Mouse (Mus musculus): Measurements from ENCODE around the gene Treh. TPM values are rescaled to one million over a fixed set of nuclear protein-coding genes. Genes with fewer than 3 reads are reported as not detected.

Treh gene
- total RNA-seq, 2 experiments from 2014 or later, result 0.16 TPM; not detected in 1

- intact Hi-C loops (cut with DNase I), result loop anchor here (5.0 kb wide), 1 partner anchor 40 kb away; no protein-coding TSS in a partner anchor
- H3K4me3 ChIP-seq, result no peak overlapping the region
- no peak for DNase-seq (ENCODE audit: extremely low spot score in 1 of 2, low spot score in 2 of 2)
- TF ChIP-seq CTCF (IDR thresholded peaks at IDR 0.05), result no peak; the same call in 1 of the 2 replicates
- H3K27ac ChIP-seq, result no peak overlapping the region
Measured at GRCm38 (mm10) chr9:44732130-44732549, 59.1 kb downstream of the Treh start.

- no peak for TF ChIP-seq CTCF (IDR thresholded peaks at IDR 0.05)
- intact Hi-C loops (cut with DNase I), result loop anchor here (5.0 kb wide), 1 partner anchor 41 kb away; no protein-coding TSS in a partner anchor
- H3K27ac ChIP-seq, result peak overlapping the region; percentile 81
- DNase-seq (ENCODE audit: extremely low spot score in 1 of 2, low spot score in 2 of 2), result no peak
- H3K4me3 ChIP-seq, result peak overlapping the region; percentile 62
Measured at GRCm38 (mm10) chr9:44732921-44733530, 60.0 kb downstream of the Treh start.

- intact Hi-C loops (cut with DNase I), result loop anchor here (1.0 to 5.0 kb wide), 2 partner anchors 42 to 79 kb away; no protein-coding TSS in a partner anchor
- peak in 1 of 2 experiments; percentile 60 for DNase-seq (ENCODE audit: extremely low spot score in 1 of 2, low spot score in 2 of 2)
- Histone ChIP-seq H3K4me3 (peak overlapping the region; percentile 62), H3K27ac (peak overlapping the region; percentile 81)
- TF ChIP-seq CTCF (IDR thresholded peaks at IDR 0.05), result no peak
Measured at GRCm38 (mm10) chr9:44733671-44734523, 60.9 kb downstream of the Treh start.

- Histone ChIP-seq H3K4me3 (peak within 1 kb of the TSS; percentile 62), H3K27ac (peak within 1 kb of the TSS; percentile 81)
- peak; percentile 46 for TF ChIP-seq CTCF (IDR thresholded peaks at IDR 0.05)
- DNase-seq (ENCODE audit: extremely low spot score in 1 of 2, low spot score in 2 of 2), result peak in 1 of 2 experiments; percentile 55
- intact Hi-C loops (cut with DNase I), result loop anchor here (1.0 to 5.0 kb wide), 2 partner anchors 43 to 80 kb away; no protein-coding TSS in a partner anchor
Measured at GRCm38 (mm10) chr9:44734524-44735494, 61.8 kb downstream of the Treh start, which contains the start of gene Phldb1. Gene Phldb1, minus strand, starts transcription at chr9:44735198.

GRCm38 (mm10) chr9:44735886-44736285, 62.9 kb downstream of the Treh start:
- intact Hi-C loops (cut with DNase I), result no loop called here
- DNase-seq (ENCODE audit: extremely low spot score in 1 of 2, low spot score in 2 of 2), result no peak
- no peak for TF ChIP-seq CTCF (IDR thresholded peaks at IDR 0.05)
- no peak overlapping the region for H3K4me3 ChIP-seq
- H3K27ac ChIP-seq, result peak overlapping the region; percentile 61; the same call in 1 of the 2 replicates

Other genes with a start within 250 kb of the Treh start
- not detected for gene Foxr1, start 232.1 kb upstream of the Treh start, total RNA-seq (2021)
- not detected for gene Upk2, start 218.3 kb upstream of the Treh start, total RNA-seq (2021)
- 10 to 100 TPM; 58.6 to 63.4 TPM for gene Bcl9l, start 190.4 kb upstream of the Treh start, total RNA-seq (2021)
- gene Cxcr5, start 111.4 kb upstream of the Treh start, total RNA-seq (2021), result not detected
- gene Ddx6, start 68.3 kb upstream of the Treh start, total RNA-seq (2021), result 100 to 1,000 TPM; 145 to 148 TPM
- 10 to 100 TPM; 62.0 to 75.6 TPM for gene Phldb1, start 62.0 kb downstream of the Treh start, total RNA-seq (2021)
- 100 to 1,000 TPM in 1 of 2 experiments, 10 to 100 TPM in 1; 78.3 to 102 TPM for gene Arcn1, start 94.6 kb downstream of the Treh start, total RNA-seq (2021)
- 10 to 100 TPM; 60.7 to 67.5 TPM for gene Ift46, start 94.7 kb downstream of the Treh start, total RNA-seq (2021)
- gene Tmem25, start 126.1 kb downstream of the Treh start, total RNA-seq (2021), result 10 to 100 TPM; 54.4 to 62.8 TPM
- 1 to 10 TPM in 1 of 2 experiments, under 1 TPM in 1; 0.54 to 1.1 TPM for gene Ttc36, start 129.8 kb downstream of the Treh start, total RNA-seq (2021)
- 10 to 100 TPM; 81.5 to 97.4 TPM for gene Kmt2a, start 208.1 kb downstream of the Treh start, total RNA-seq (2021)
- 100 to 1,000 TPM; 302 to 340 TPM for gene Atp5l, start 247.5 kb downstream of the Treh start, total RNA-seq (2021)

Data from left cerebral cortex, adult 2 months (tissue).